Mouse (Mus musculus) erythroblast, embryonic 14.5 days (primary cell): Measurements from ENCODE around the gene Kif1b.

Experiments used
- GATA1 ChIP-seq: IDR thresholded peaks from 2 replicates; pipeline ENCODE4 v1.6.1; 2012; ENCODE audit warnings: low read length, inconsistent platforms, mixed read lengths
- TAL1 ChIP-seq: IDR thresholded peaks from 3 replicates; pipeline ENCODE4 v1.6.1; 2012; ENCODE audit warnings: low read length, inconsistent platforms, mixed read lengths

- TF ChIP-seq TAL1 (no peak), GATA1 (no peak)
Measured at GRCm38 (mm10) chr4:149322718-149323117, 15.2 kb upstream of the Kif1b start.
